Mouse (Mus musculus) central nervous system, embryonic 18 days (tissue): Measurements from ENCODE around the gene Ifit2. TPM values are rescaled to one million over a fixed set of nuclear protein-coding genes. Genes with fewer than 3 reads are reported as not detected.

ENCODE experiments used
- polyA plus RNA-seq: library from polyadenylated mRNA; depleted of rRNA; stranded (reverse); fragments of >200 nt; gene quantifications from 2 replicates; pipeline ENCODE4 v1.2.3, GENCODE M21; 2012; rRNA removed

The Ifit2 gene
- polyA plus RNA-seq, result 4.6 TPM in 2 replicates

GRCm38 (mm10) chr19:34550534-34551223, at the start of gene Ifit2:
Gene Ifit2 (plus strand): TSS chr19:34550694.

GRCm38 (mm10) chr19:34526941-34527682, 23.4 kb upstream of the Ifit2 start, which contains the start of gene Lipa:
Gene Lipa (minus strand): TSS chr19:34527474.

GRCm38 (mm10) chr19:34583126-34583766, 32.8 kb downstream of the Ifit2 start, which contains the start of gene Ifit3:
Gene Ifit3 (plus strand): TSS chr19:34583531.

GRCm38 (mm10) chr19:34601888-34602287, 51.4 kb downstream of the Ifit2 start, which contains the start of gene Ifit1bl1:
Gene Ifit1bl1 (minus strand): TSS chr19:34601956.

GRCm38 (mm10) chr19:34607237-34608051, 57.0 kb downstream of the Ifit2 start, which contains the start of gene Ifit3b:
Gene Ifit3b (plus strand): TSS chr19:34607970.

Other genes starting within 250 kb of the Ifit2 start
- 1.1 and 1.6 TPM in 2 replicates for gene Ch25h, start 75.5 kb upstream of the Ifit2 start, polyA plus RNA-seq
- gene Lipa, start 23.2 kb upstream of the Ifit2 start, polyA plus RNA-seq, result 16.9 and 18.2 TPM in 2 replicates
- 1.4 and 2.5 TPM in 2 replicates for gene Ifit3, start 32.8 kb downstream of the Ifit2 start, polyA plus RNA-seq
- gene Ifit1bl1, start 51.3 kb downstream of the Ifit2 start, polyA plus RNA-seq, result 1.1 and 1.3 TPM in 2 replicates
- gene Ifit3b, start 57.3 kb downstream of the Ifit2 start, polyA plus RNA-seq, result 0.06 and 0.33 TPM in 2 replicates
- gene Ifit1bl2, start 90.0 kb downstream of the Ifit2 start, polyA plus RNA-seq, result 0.19 and 0.31 TPM in 2 replicates
- gene Ifit1, start 90.2 kb downstream of the Ifit2 start, polyA plus RNA-seq, result 1.0 and 1.4 TPM in 2 replicates
- 1.8 and 1.9 TPM in 2 replicates for gene Slc16a12, start 196.6 kb downstream of the Ifit2 start, polyA plus RNA-seq